ENCODE assay signal across 25 mouse cellular contexts in the genomic region with DNA sequence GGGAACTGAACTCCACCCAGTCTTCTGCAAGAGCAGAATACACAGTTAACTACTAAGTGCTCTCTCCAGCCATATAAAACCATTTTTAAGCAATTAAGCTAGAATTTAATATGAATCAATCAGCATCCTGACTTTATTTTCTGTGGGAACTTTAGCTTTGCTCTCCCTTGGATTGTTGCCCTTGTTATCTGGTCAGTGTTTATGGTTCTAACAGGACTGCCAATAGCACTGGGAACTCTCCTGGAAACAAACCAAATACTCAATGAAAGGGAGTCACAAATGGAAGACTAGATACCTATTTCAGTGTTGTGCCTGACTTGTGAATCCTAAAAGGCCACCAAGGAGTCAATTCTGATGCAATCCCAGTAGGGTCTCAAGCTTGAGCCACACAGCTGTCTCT. TPM values are rescaled to one million over a fixed set of nuclear protein-coding genes. Genes with fewer than 3 reads are reported as not detected.
"Had no signal": no experiment of that assay in that cellular context is flagged by ENCODE, and none has a peak within 500 bp of the region (broad histone marks: within the 10 kb centered on the region; RNA-seq: fewer than 3 reads in every experiment).

No protein-coding gene starts in this region.

- ATAC-seq: forebrain, postnatal 0 days; hindbrain, postnatal 0 days; intestine, embryonic 16.5 days had no signal

- H3K27ac ChIP-seq: heart, embryonic 13.5 days; heart, embryonic 15.5 days; hindbrain, embryonic 13.5 days; hindbrain, embryonic 15.5 days; hindbrain, postnatal 0 days; kidney, embryonic 15.5 days; kidney, postnatal 0 days; limb, embryonic 13.5 days had no signal

- H3K4me2 ChIP-seq: heart, embryonic 11.5 days; heart, embryonic 13.5 days; heart, embryonic 15.5 days; hindbrain, embryonic 13.5 days; hindbrain, embryonic 15.5 days; kidney, embryonic 15.5 days; limb, embryonic 13.5 days had no signal

- H3K36me3 ChIP-seq: heart, embryonic 13.5 days; heart, embryonic 15.5 days; hindbrain, embryonic 13.5 days; hindbrain, embryonic 15.5 days; kidney, embryonic 15.5 days; limb, embryonic 13.5 days had no signal

- H3K9ac ChIP-seq: forebrain, postnatal 0 days; heart, embryonic 13.5 days; heart, embryonic 15.5 days; hindbrain, embryonic 13.5 days; hindbrain, embryonic 15.5 days; kidney, embryonic 15.5 days; limb, embryonic 13.5 days had no signal

- DNase-seq: forebrain, postnatal 0 days; gastrocnemius, postnatal 14 days; gastrocnemius, postnatal 36 days; heart, adult 11 months; heart, adult 2 months; heart, postnatal 14 days; heart, postnatal 36 days; kidney, adult 11 months; kidney, adult 2 months; kidney, adult 9 months; kidney, postnatal 14 days; kidney, postnatal 36 days; layer of hippocampus, adult 9-11 months; layer of hippocampus, postnatal 36 days; left cerebral cortex, postnatal 4 days had no signal

- H3K4me1 ChIP-seq: hindbrain, embryonic 13.5 days; hindbrain, embryonic 15.5 days; kidney, embryonic 15.5 days had no signal

- H3K27me3 ChIP-seq: heart, embryonic 13.5 days; heart, embryonic 15.5 days; hindbrain, embryonic 13.5 days; hindbrain, embryonic 15.5 days; kidney, embryonic 15.5 days; limb, embryonic 13.5 days had no signal

- H3K9me3 ChIP-seq: heart, embryonic 13.5 days; heart, embryonic 15.5 days; hindbrain, embryonic 13.5 days; hindbrain, embryonic 15.5 days; kidney, embryonic 15.5 days; limb, embryonic 13.5 days had no signal

- H3K4me3 ChIP-seq: heart, adult 2 months; heart, embryonic 13.5 days; heart, embryonic 15.5 days; hindbrain, embryonic 13.5 days; hindbrain, embryonic 15.5 days; kidney, embryonic 15.5 days; limb, embryonic 13.5 days had no signal

RNA-seq across cellular contexts. Expression of gene Cmah, which starts 12.7 kb away (rescaled TPM):
- total RNA-seq: forebrain, postnatal 0 days had no signal
